Mouse (Mus musculus) kidney, embryonic 14.5 days (tissue): ENCODE data around the gene Oip5. TPM values are rescaled to one million over a fixed set of nuclear protein-coding genes. Genes with fewer than 3 reads are reported as not detected.
A peak's percentile ranks its signal among the peaks of the same experiment; 100 is the strongest.
"Not testable (repeated sequence)": the region's sequence is repeated elsewhere in the genome, so short reads cannot be mapped to it uniquely, and the experiment has no call there.

Experiments used
- ATAC-seq: fragments of 200-750 bp; cut with Nextera tagmentation; 2 replicates; pipeline ENCODE4 v1.8.0; 2017; ENCODE audit warnings: moderate number of reproducible peaks, mild to moderate bottlenecking, moderate TSS enrichment, moderate library complexity; ENCODE audit not compliant: low FRiP score, low TSS enrichment
- H3K27ac ChIP-seq: fragments of 300-500 bp; sonication (generic); 2 replicates; pipeline ENCODE4 v1.5.1; 2014; ENCODE audit warnings: low read depth, mild to moderate bottlenecking, low read length, moderate library complexity, mixed read lengths
- H3K27me3 ChIP-seq: fragments of 300-500 bp; sonication (generic); 2 replicates; pipeline ENCODE4 v1.6.1; 2014; ENCODE audit warnings: mild to moderate bottlenecking, low read length; ENCODE audit not compliant: control insufficient read depth, insufficient read depth
- H3K36me3 ChIP-seq: fragments of 300-500 bp; sonication (generic); 2 replicates; pipeline ENCODE4 v1.6.1; 2014; ENCODE audit warnings: low read length, mixed read lengths; ENCODE audit not compliant: control insufficient read depth, insufficient read depth
- H3K4me1 ChIP-seq: fragments of 300-500 bp; sonication (generic); 2 replicates; pipeline ENCODE4 v1.6.1; 2014; ENCODE audit warnings: low read length, mixed read lengths; ENCODE audit not compliant: control insufficient read depth, insufficient read depth
- H3K4me2 ChIP-seq: fragments of 300-500 bp; sonication (generic); replicated peaks from 2 replicates; pipeline ENCODE4 v1.6.1; 2014; ENCODE audit warnings: low read depth, mild to moderate bottlenecking, low read length
- H3K4me3 ChIP-seq: fragments of 300-500 bp; sonication (generic); 2 replicates; pipeline ENCODE4 v1.5.1; 2014; ENCODE audit warnings: mild to moderate bottlenecking, low read length
- H3K9ac ChIP-seq: fragments of 300-500 bp; sonication (generic); 2 replicates; pipeline ENCODE4 v1.6.1; 2014; ENCODE audit warnings: low read depth, mild to moderate bottlenecking, low read length, moderate library complexity
- H3K9me3 ChIP-seq: fragments of 300-500 bp; sonication (generic); 2 replicates; pipeline ENCODE4 v1.6.1; 2016; ENCODE audit warnings: low read length; ENCODE audit not compliant: control insufficient read depth
- WGBS: fragments of 180-500 bp; shearing (Covaris S2); extraction: QIAGEN DNeasy Blood & Tissue Kit; methylation state at CpG from one replicate; pipeline ENCODE4 v1.1.7; 2014; 5-methylcytosine and 5-hydroxymethylcytosine counted together
- polyA plus RNA-seq: library from polyadenylated mRNA; unstranded; fragments of >200 nt; fragmentation: Nextera tagmentation; extraction: Ambion mirVana; gene quantifications from 2 replicates; pipeline ENCODE4 v1.2.1, GENCODE M21; 2014

The Oip5 gene
- 35.5 and 38.6 TPM in 2 replicates for polyA plus RNA-seq

DNA sequence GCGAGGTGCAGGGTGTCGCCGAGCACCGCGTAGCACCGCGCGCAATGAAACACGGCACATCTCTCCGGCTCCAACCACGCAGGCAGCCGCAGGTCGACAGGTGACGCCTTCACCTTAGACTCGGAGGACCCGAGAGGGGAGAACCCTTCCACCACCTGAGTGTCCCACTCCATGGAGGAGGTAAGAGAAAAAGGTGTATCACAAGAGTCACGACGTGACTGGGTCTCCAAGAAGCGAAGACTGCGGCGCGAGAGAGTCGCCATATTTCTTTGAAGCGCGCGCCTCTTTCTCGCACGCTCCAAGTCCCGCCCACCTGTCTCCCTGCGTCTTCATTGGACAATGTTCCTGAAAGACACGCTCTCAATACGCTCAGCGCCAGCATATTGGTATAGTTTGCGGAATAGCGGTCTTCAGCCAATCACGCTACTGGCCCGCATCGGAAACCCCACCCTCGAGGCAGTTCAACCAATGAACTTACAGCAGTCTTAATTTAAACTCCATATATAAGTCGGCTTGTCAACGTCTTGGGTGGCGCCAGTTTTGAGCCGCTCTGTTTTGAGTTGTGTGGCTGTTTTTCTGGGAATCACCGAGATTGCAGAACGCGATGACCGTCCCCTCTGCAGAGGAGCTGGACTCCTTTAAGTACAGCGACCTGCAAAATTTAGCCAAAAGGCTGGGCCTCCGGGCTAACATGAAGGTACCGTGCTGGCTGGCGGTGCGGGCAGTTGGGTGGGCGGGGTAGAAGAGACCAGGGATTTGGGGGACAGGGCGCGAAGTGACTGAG lies at the start of gene Oip5, which contains the start of gene Nusap1:
Gene Oip5 (minus strand): TSS at position 271 of the 784 bp plus-strand sequence.
Gene Nusap1 (plus strand): TSS at position 100 of the 784 bp plus-strand sequence.
- Histone ChIP-seq H3K27me3 (no peaks in the 10 kb centered on the region), H3K4me2 (peak within 1 kb of the TSS; percentile 70), H3K36me3 (peaks cover 3% of the 10 kb centered on the region; the same call in 1 of the 2 replicates), H3K4me1 (peaks cover 16% of the 10 kb centered on the region), H3K27ac (peak within 1 kb of the TSS; percentile 9; the same call in 1 of the 2 replicates), H3K9ac (peak within 1 kb of the TSS; percentile 72), H3K4me3 (peak within 1 kb of the TSS; percentile 61), H3K9me3 (no peaks in the 10 kb centered on the region)
- under 1% methylated on average over 55 of the region's 55 CpGs for WGBS
- peak; percentile 100 for ATAC-seq

- 74% methylated on average over 19 of the region's 23 CpGs for WGBS
- H3K9me3 ChIP-seq, ATAC-seq: not testable (repeated sequence)
Measured at GRCm38 (mm10) chr2:119665744-119666143, 47.5 kb upstream of the Oip5 start.

GRCm38 (mm10) chr2:119662220-119663182 lies 44.2 kb upstream of the Oip5 start, which contains the start of gene Ndufaf1:
Gene Ndufaf1 (minus strand): TSS chr2:119662827.
- Histone ChIP-seq H3K36me3 (peaks cover 14% of the 10 kb centered on the region), H3K4me1 (0 out of 2 replicates have a peak, but pooled peaks cover 5% of the 10 kb centered on the region), H3K9me3 (no peaks in the 10 kb centered on the region), H3K27me3 (no peaks in the 10 kb centered on the region), H3K4me2 (peak within 1 kb of the TSS; percentile 71), H3K9ac (peak within 1 kb of the TSS; percentile 81), H3K4me3 (peak within 1 kb of the TSS; percentile 84), H3K27ac (no peak within 1 kb of the TSS)
- peak; percentile 84 for ATAC-seq
- 2% methylated on average over 44 of the region's 44 CpGs for WGBS

More at GRCm38 (mm10) chr2:119665744-119666143, 47.5 kb upstream of the Oip5 start:
- not testable (repeated sequence) for H3K4me3 ChIP-seq, H3K27ac ChIP-seq, H3K4me2 ChIP-seq, H3K9ac ChIP-seq, H3K4me1 ChIP-seq, H3K27me3 ChIP-seq, H3K36me3 ChIP-seq

GRCm38 (mm10) chr2:119644254-119644653 lies 26.0 kb upstream of the Oip5 start:
- H3K36me3 ChIP-seq, result peaks cover 87% of the 10 kb centered on the region
- WGBS, result 94% methylated on average over 5 of the region's 5 CpGs
- no peak overlapping the region for H3K27ac ChIP-seq

GRCm38 (mm10) chr2:119641214-119641912 lies 23.1 kb upstream of the Oip5 start:
- no peak for ATAC-seq
- no peaks in the 10 kb centered on the region for H3K4me1 ChIP-seq
- no peaks in the 10 kb centered on the region for H3K27me3 ChIP-seq
- no peaks in the 10 kb centered on the region for H3K9me3 ChIP-seq
- H3K27ac ChIP-seq, result no peak overlapping the region
- no peak overlapping the region for H3K9ac ChIP-seq
- no peak overlapping the region for H3K4me3 ChIP-seq
- H3K36me3 ChIP-seq, result peaks cover 88% of the 10 kb centered on the region
- H3K4me2 ChIP-seq, result no peak overlapping the region
- 96% methylated on average over 5 of the region's 5 CpGs for WGBS

More at GRCm38 (mm10) chr2:119644254-119644653, 26.0 kb upstream of the Oip5 start:
- no peak overlapping the region for H3K4me2 ChIP-seq
- no peak for ATAC-seq
- no peak overlapping the region for H3K4me3 ChIP-seq
- H3K9me3 ChIP-seq, result no peaks in the 10 kb centered on the region
- no peak overlapping the region for H3K9ac ChIP-seq
- no peaks in the 10 kb centered on the region for H3K4me1 ChIP-seq
- H3K27me3 ChIP-seq, result no peaks in the 10 kb centered on the region

DNA sequence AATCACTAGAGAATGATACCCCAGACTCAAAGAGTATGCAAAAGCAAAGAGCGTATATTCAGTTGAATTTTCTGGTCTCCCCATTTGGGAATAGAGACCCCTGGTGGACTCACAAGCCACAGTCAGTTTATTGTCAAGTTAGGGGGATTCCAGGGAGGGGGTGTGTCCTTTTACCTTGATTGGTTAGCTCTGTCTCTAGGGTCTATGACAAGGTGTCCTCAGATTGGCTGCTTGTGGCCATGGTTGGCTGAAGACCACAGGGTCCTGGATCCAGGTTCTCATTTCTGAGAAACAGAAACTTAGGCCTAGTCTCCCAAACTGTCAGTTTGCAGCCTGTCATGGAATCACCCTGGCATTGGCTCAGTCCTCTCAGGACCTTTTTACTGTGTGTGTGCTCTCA lies 18.5 kb upstream of the Oip5 start:
- Histone ChIP-seq H3K4me3 (no peak overlapping the region), H3K4me2 (no peak overlapping the region), H3K27me3 (no peaks in the 10 kb centered on the region), H3K4me1 (no peaks in the 10 kb centered on the region), H3K27ac (no peak overlapping the region), H3K36me3 (peaks cover 96% of the 10 kb centered on the region), H3K9me3 (no peaks in the 10 kb centered on the region), H3K9ac (no peak overlapping the region)
- no peak for ATAC-seq
- WGBS, result 83% methylated on average over 1 of the region's 1 CpGs

GRCm38 (mm10) chr2:119621302-119621701 lies 3.0 kb upstream of the Oip5 start:
- ATAC-seq, result no peak
- no peaks in the 10 kb centered on the region for H3K9me3 ChIP-seq
- WGBS, result 96% methylated on average over 2 of the region's 2 CpGs
- H3K27ac ChIP-seq, result no peak overlapping the region
- H3K4me2 ChIP-seq, result no peak overlapping the region; the same call in 1 of the 2 replicates
- no peaks in the 10 kb centered on the region for H3K27me3 ChIP-seq
- H3K4me1 ChIP-seq, result peaks cover 16% of the 10 kb centered on the region
- H3K36me3 ChIP-seq, result peaks cover 16% of the 10 kb centered on the region; the same call in 1 of the 2 replicates
- H3K9ac ChIP-seq, result no peak overlapping the region
- no peak overlapping the region for H3K4me3 ChIP-seq

DNA sequence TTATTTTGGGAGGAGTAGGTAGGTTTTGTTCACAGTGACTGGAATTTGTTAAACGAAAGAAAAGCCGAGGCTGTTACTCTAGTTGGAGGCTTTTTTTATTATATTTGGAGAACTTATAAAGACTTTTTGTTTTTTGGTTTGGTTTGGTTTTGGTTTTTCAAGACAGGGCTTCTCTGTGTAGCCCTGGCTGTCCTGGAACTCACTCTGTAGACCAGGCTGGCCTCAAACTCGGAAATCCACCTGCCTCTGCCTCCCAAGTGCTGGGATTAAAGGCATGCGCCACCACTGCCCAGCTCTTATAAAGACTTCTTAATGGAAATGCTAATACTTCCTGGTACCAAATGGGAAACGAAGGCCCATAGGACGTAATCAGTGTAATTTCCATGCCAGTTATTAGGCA lies 733 bp upstream of the Oip5 start:
- Histone ChIP-seq H3K4me3 (peak overlapping the region; percentile 61), H3K27ac (0 out of 2 replicates have a peak overlapping the region, but pooled peaks have one; percentile 9), H3K4me2 (peak overlapping the region; percentile 70), H3K9ac (peak overlapping the region; percentile 51), H3K4me1 (peaks cover 16% of the 10 kb centered on the region)
- H3K9me3 ChIP-seq, ATAC-seq, H3K27me3 ChIP-seq, H3K36me3 ChIP-seq: not testable (repeated sequence)
- 11% methylated on average over 6 of the region's 6 CpGs for WGBS
